In genomic region chr3:137682911-137683806, GRCm38 (mm10) we compare ENCODE assay signal across 11 mouse cellular contexts. TPM values are rescaled to one million over a fixed set of nuclear protein-coding genes. Genes with fewer than 3 reads are reported as not detected.
A peak's percentile ranks its signal among the peaks of the same experiment; 100 is the strongest.
DNase-seq lines count a peak whose midpoint lies in the region; ATAC-seq lines count a peak whose summit lies in the region.
"Had no signal": no experiment of that assay in that cellular context is flagged by ENCODE, and none has a peak within 500 bp of the region (broad histone marks: within the 10 kb centered on the region; RNA-seq: fewer than 3 reads in every experiment).

No protein-coding gene starts in this region.

- H3K9ac ChIP-seq in neural tube, embryonic 15.5 days (replicated peaks) = no peak overlapping the region
- no peak overlapping the region for H3K9ac ChIP-seq in liver, embryonic 12.5 days
- H3K9ac ChIP-seq: intestine, embryonic 15.5 days had no signal

- 19% methylated on average over 7 of the region's 7 CpGs for WGBS in embryonic facial prominence, embryonic 10.5 days
- WGBS in neural tube, embryonic 15.5 days = 7% methylated on average over 7 of the region's 7 CpGs
- 48% methylated on average over 7 of the region's 7 CpGs for WGBS in liver, embryonic 12.5 days (ENCODE audit: insufficient replicate concordance)

- intact Hi-C loops in left cerebral cortex, postnatal 10 days (cut with DNase I) = no loop called here

- H3K4me2 ChIP-seq in neural tube, embryonic 15.5 days = peak overlapping the region; percentile 32
- H3K4me2 ChIP-seq in liver, embryonic 12.5 days = no peak overlapping the region
- H3K4me2 ChIP-seq: intestine, embryonic 15.5 days had no signal

- peak overlapping the region; percentile 78 for H3K27ac ChIP-seq in embryonic facial prominence, embryonic 10.5 days (replicated peaks)
- H3K27ac ChIP-seq in neural tube, embryonic 15.5 days (replicated peaks) = peak overlapping the region; percentile 78
- no peak overlapping the region for H3K27ac ChIP-seq in liver, embryonic 12.5 days
- H3K27ac ChIP-seq: intestine, embryonic 15.5 days; macrophage had no signal

- no peaks in the 10 kb centered on the region for H3K36me3 ChIP-seq in embryonic facial prominence, embryonic 10.5 days (replicated peaks)
- no peaks in the 10 kb centered on the region for H3K36me3 ChIP-seq in neural tube, embryonic 15.5 days
- no peaks in the 10 kb centered on the region for H3K36me3 ChIP-seq in liver, embryonic 12.5 days
- H3K36me3 ChIP-seq: intestine, embryonic 15.5 days had no signal

- H3K4me1 ChIP-seq in embryonic facial prominence, embryonic 10.5 days = peaks cover 19% of the 10 kb centered on the region
- H3K4me1 ChIP-seq in neural tube, embryonic 15.5 days = peaks cover 26% of the 10 kb centered on the region
- no peaks in the 10 kb centered on the region for H3K4me1 ChIP-seq in liver, embryonic 12.5 days

- peak; percentile 91 for ATAC-seq in neural tube, embryonic 15.5 days (ENCODE audit: low FRiP score)
- no peak for ATAC-seq in liver, embryonic 12.5 days
- ATAC-seq: intestine, embryonic 15.5 days had no signal

- H3K27me3 ChIP-seq in embryonic facial prominence, embryonic 10.5 days (replicated peaks; ENCODE audit: low read depth, poor library complexity, severe bottlenecking) = no peaks in the 10 kb centered on the region
- no peaks in the 10 kb centered on the region for H3K27me3 ChIP-seq in neural tube, embryonic 15.5 days (replicated peaks)
- H3K27me3 ChIP-seq in liver, embryonic 12.5 days (replicated peaks) = no peaks in the 10 kb centered on the region
- H3K27me3 ChIP-seq: intestine, embryonic 15.5 days had no signal

- H3K9me3 ChIP-seq in embryonic facial prominence, embryonic 10.5 days = no peaks in the 10 kb centered on the region
- H3K9me3 ChIP-seq in neural tube, embryonic 15.5 days (replicated peaks) = no peaks in the 10 kb centered on the region
- no peaks in the 10 kb centered on the region for H3K9me3 ChIP-seq in liver, embryonic 12.5 days (replicated peaks)
- H3K9me3 ChIP-seq: intestine, embryonic 15.5 days had no signal

- no peak overlapping the region for H3K4me3 ChIP-seq in embryonic facial prominence, embryonic 10.5 days
- H3K4me3 ChIP-seq in neural tube, embryonic 15.5 days (replicated peaks) = no peak overlapping the region
- no peak overlapping the region for H3K4me3 ChIP-seq in liver, embryonic 12.5 days
- H3K4me3 ChIP-seq: intestine, embryonic 15.5 days had no signal

- peak; percentile 64 for DNase-seq in embryonic facial prominence, embryonic 10.5 days (ENCODE audit: low spot score)
- peak; percentile 7 to 65 for DNase-seq in frontal cortex, adult 2 months (ENCODE audit: extremely low spot score in 1 of 2, low spot score in 1 of 2)
- DNase-seq in left cerebral cortex, postnatal 10 days (ENCODE audit: extremely low spot score in 1 of 2, low spot score in 2 of 2) = peak; percentile 41 to 67
- no peak for DNase-seq in urinary bladder, adult 2 months (ENCODE audit: low spot score)
- no peak for DNase-seq in lung, postnatal 10 days
- no peak for DNase-seq in cerebellum, postnatal 36 days

RNA-seq across cellular contexts. Expression of gene Gm21962, which starts 11.8 kb away (rescaled TPM):
- polyA plus RNA-seq in embryonic facial prominence, embryonic 10.5 days (2016; fragmentation: Nextera tagmentation; extraction: Ambion mirVana) = not detected in 2 replicates
- polyA plus RNA-seq in frontal cortex, adult 2 months (2012; rRNA removed) = not detected in 2 replicates
- not detected for total RNA-seq in left cerebral cortex, postnatal 10 days (2021)
- polyA plus RNA-seq in neural tube, embryonic 15.5 days (2015; fragmentation: Nextera tagmentation; extraction: Ambion mirVana) = not detected in 2 replicates
- not detected in 2 replicates for polyA plus RNA-seq in urinary bladder, adult 2 months (2012; rRNA removed)
- not detected in 2 replicates for polyA plus RNA-seq in liver, embryonic 12.5 days (2016; fragmentation: Nextera tagmentation; extraction: Ambion mirVana)
- polyA plus RNA-seq: intestine, embryonic 15.5 days; macrophage; stomach, embryonic 14.5 days had no signal

Comparison
In these comparisons a context has a peak if more than half of its experiments do, and no peak if none do; other contexts are left out.
1. DNase-seq: peak in embryonic facial prominence, embryonic 10.5 days (single experiment), frontal cortex, adult 2 months (2 of 2) and left cerebral cortex, postnatal 10 days (2 of 2); none in urinary bladder, adult 2 months (single experiment), lung, postnatal 10 days (single experiment) and cerebellum, postnatal 36 days (0 of 2).